Mouse (Mus musculus) cerebellum, postnatal 14 days (tissue): ENCODE results near the gene Vmn1r73.

Experiments
- DNase-seq, 2 experiments: peaks; one replicate each; pipeline ENCODE4 v3.0.0; 2021; ENCODE audit warnings: mixed read lengths in 2 of 2

Gene Vmn1r73

GRCm38 (mm10) chr7:11729966-11730365, at the start of gene Vmn1r73:
TSS of gene Vmn1r73 (plus strand) at chr7:11730266.
- DNase-seq = no peak
